Mouse (Mus musculus): ENCODE data around the gene Tmem86a. TPM values are rescaled to one million over a fixed set of nuclear protein-coding genes. Genes with fewer than 3 reads are reported as not detected.

The Tmem86a gene
- polyA plus RNA-seq, 1 experiment: 12.4 TPM

DNA sequence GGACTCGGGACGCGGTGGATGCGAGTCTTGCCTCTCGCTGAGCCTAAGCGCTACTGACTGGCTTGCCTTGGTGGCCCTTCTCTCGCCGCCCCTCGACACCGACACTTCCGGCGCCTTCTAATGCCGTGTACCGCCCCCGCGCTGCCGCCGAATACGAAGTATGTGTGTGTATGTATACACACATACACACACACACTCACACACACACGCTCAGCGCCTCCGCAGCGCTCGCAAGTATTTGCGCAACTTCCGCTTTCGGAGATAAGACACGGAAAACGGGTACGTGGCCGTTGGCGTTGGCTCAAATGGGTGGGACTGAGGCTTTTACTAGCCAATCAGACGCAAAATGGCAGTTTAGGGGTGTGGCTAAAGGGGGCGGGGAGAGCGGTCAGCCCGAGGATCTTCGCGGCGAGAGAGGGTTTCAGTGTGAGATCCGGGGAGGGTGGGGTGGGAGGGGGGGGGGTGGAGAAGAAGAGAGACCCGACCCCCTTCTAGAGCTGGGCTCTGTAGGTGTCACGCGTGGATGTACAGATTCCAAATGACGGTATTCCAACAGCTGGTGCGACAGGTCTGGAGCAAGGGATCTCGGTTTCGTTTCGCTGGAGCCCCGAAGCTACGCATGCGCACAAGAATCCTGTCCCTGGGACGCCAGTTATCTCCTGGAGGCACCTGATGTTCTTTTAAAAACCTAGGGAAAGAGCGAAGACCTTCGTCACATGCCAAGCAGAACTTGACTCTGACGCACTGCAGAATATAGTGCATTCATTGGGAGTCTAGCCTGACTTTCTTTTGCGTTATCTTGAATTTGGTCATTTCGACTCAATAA, 42.0 kb upstream of the Tmem86a start, which contains the start of gene Spty2d1:
Gene Spty2d1 (minus strand): TSS at position 244 of the 826 bp plus-strand sequence.
- Histone ChIP-seq H3K27ac (ENCODE audit: control insufficient read depth, insufficient read depth, low read depth, low read length, poor library complexity) (peak within 1 kb of the TSS; percentile 88), H3K4me3 (replicated peaks; ENCODE audit: control insufficient read depth, low read depth, low read length) (peak within 1 kb of the TSS; percentile 91), H3K4me1 (ENCODE audit: control insufficient read depth, insufficient read depth, low read length) (peaks cover 4% of the 10 kb centered on the region; the same call in 1 of the 2 replicates)
- TF ChIP-seq CTCF (IDR thresholded peaks at IDR 0.05; ENCODE audit: control insufficient read depth, insufficient read depth, low read length): no peak
- peak; percentile 88 for TF ChIP-seq POLR2A (IDR thresholded peaks at IDR 0.05; ENCODE audit: borderline replicate concordance, control insufficient read depth, low read depth, low read length)
- WGBS: under 1% methylated on average over 57 of the region's 57 CpGs

- TF ChIP-seq CTCF (IDR thresholded peaks at IDR 0.05; ENCODE audit: control insufficient read depth, insufficient read depth, low read length) (no peak), POLR2A (IDR thresholded peaks at IDR 0.05; ENCODE audit: borderline replicate concordance, control insufficient read depth, low read depth, low read length) (no peak)
- H3K4me3 ChIP-seq (replicated peaks; ENCODE audit: control insufficient read depth, low read depth, low read length): no peak overlapping the region
- 18% methylated on average over 9 of the region's 9 CpGs for WGBS
- peaks cover 11% of the 10 kb centered on the region for H3K4me1 ChIP-seq (ENCODE audit: control insufficient read depth, insufficient read depth, low read length)
- peak overlapping the region; percentile 25 for H3K27ac ChIP-seq (ENCODE audit: control insufficient read depth, insufficient read depth, low read depth, low read length, poor library complexity)
Measured at GRCm38 (mm10) chr7:47013131-47013767, 37.2 kb upstream of the Tmem86a start.

DNA sequence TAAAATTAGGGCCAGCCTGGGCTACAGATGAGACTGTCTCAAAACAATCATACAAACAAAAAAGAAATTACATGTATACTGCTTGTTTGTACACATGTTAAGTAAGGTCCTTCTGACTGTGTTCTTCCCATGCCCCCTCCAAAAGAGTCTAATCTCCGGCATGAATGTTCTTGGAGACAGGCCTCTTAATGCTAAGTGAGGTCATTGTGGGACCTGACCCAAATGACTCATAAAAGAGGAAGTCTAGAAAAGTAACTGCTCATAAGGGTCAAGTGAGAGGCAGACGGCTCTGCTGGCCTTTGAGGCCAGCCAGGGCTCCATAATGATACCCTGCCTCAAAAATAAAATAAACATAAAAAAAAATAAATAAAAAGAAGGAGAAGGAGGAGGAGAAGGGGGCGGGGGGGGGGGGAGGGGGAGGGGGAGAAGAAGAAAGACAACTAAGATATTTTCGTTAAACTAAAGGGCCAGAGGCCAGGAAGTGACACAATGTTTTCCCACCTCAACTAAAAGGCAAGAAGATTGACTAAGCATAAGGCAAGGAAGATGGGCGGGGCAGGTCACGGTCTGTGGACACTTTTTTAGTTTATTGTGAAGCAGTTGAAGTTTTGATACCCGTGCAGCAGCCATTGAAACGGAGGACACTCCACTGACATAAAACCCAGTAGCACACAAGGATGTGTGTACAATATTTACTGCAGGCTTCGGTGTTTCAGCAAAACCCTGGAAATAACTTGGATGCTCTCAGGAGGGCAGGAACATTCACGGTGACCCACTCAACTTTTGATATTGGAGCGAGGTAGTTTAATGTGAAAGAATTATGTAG, 35.6 kb upstream of the Tmem86a start:
- WGBS: 25% methylated on average over 10 of the region's 11 CpGs
- Histone ChIP-seq H3K4me3 (replicated peaks; ENCODE audit: control insufficient read depth, low read depth, low read length) (no peak overlapping the region), H3K4me1 (ENCODE audit: control insufficient read depth, insufficient read depth, low read length) (peaks cover 7% of the 10 kb centered on the region), H3K27ac (ENCODE audit: control insufficient read depth, insufficient read depth, low read depth, low read length, poor library complexity) (peak overlapping the region; percentile 75; the same call in 1 of the 2 replicates)
- TF ChIP-seq POLR2A (IDR thresholded peaks at IDR 0.05; ENCODE audit: borderline replicate concordance, control insufficient read depth, low read depth, low read length) (no peak), CTCF (IDR thresholded peaks at IDR 0.05; ENCODE audit: control insufficient read depth, insufficient read depth, low read length) (no peak)

- Histone ChIP-seq H3K4me1 (ENCODE audit: control insufficient read depth, insufficient read depth, low read length) (peaks cover 7% of the 10 kb centered on the region), H3K4me3 (replicated peaks; ENCODE audit: control insufficient read depth, low read depth, low read length) (no peak overlapping the region), H3K27ac (ENCODE audit: control insufficient read depth, insufficient read depth, low read depth, low read length, poor library complexity) (peak overlapping the region; percentile 75)
- peak; percentile 20; the same call in 1 of the 2 replicates for TF ChIP-seq POLR2A (IDR thresholded peaks at IDR 0.05; ENCODE audit: borderline replicate concordance, control insufficient read depth, low read depth, low read length)
- peak; percentile 53 for TF ChIP-seq CTCF (IDR thresholded peaks at IDR 0.05; ENCODE audit: control insufficient read depth, insufficient read depth, low read length)
- WGBS: 5% methylated on average over 6 of the region's 6 CpGs
Measured at GRCm38 (mm10) chr7:47015390-47016065, 34.9 kb upstream of the Tmem86a start.

- no peak for TF ChIP-seq CTCF (IDR thresholded peaks at IDR 0.05; ENCODE audit: control insufficient read depth, insufficient read depth, low read length)
- no peak for TF ChIP-seq POLR2A (IDR thresholded peaks at IDR 0.05; ENCODE audit: borderline replicate concordance, control insufficient read depth, low read depth, low read length)
- Histone ChIP-seq H3K27ac (ENCODE audit: control insufficient read depth, insufficient read depth, low read depth, low read length, poor library complexity) (no peak overlapping the region), H3K4me1 (ENCODE audit: control insufficient read depth, insufficient read depth, low read length) (peaks cover 7% of the 10 kb centered on the region), H3K4me3 (replicated peaks; ENCODE audit: control insufficient read depth, low read depth, low read length) (no peak overlapping the region)
- WGBS: 83% methylated on average over 3 of the region's 3 CpGs
Measured at GRCm38 (mm10) chr7:47016602-47017001, 33.8 kb upstream of the Tmem86a start.

DNA sequence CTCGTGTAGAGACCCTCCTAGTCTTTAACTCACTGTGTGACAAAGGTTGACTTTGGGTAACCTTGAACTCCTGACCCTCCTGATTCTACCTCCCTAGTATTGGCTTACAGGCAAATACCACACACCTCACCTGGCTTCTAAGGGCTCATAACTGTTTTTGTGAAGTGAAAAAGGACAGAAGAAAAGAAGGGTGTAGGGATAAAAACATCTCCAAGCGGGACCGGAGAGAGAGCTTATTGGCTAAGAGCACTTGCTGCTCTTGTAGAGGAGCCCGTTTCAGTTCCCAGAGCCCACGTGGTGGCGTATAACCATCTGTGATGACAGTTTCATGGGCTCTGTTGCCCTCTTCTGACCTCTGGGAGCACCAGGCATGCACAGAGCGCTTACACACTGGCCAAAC, 33.3 kb upstream of the Tmem86a start:
- H3K4me3 ChIP-seq (replicated peaks; ENCODE audit: control insufficient read depth, low read depth, low read length): no peak overlapping the region
- TF ChIP-seq POLR2A (IDR thresholded peaks at IDR 0.05; ENCODE audit: borderline replicate concordance, control insufficient read depth, low read depth, low read length) (no peak), CTCF (IDR thresholded peaks at IDR 0.05; ENCODE audit: control insufficient read depth, insufficient read depth, low read length) (no peak)
- whole genome bisulfite sequencing: 80% methylated on average over 7 of the region's 7 CpGs
- H3K4me1 ChIP-seq (ENCODE audit: control insufficient read depth, insufficient read depth, low read length): peaks cover 7% of the 10 kb centered on the region
- H3K27ac ChIP-seq (ENCODE audit: control insufficient read depth, insufficient read depth, low read depth, low read length, poor library complexity): no peak overlapping the region

- 81% methylated on average over 5 of the region's 5 CpGs for WGBS
Measured at GRCm38 (mm10) chr7:47019641-47020040, 30.8 kb upstream of the Tmem86a start.

More at GRCm38 (mm10) chr7:47019641-47020040, 30.8 kb upstream of the Tmem86a start:
- Histone ChIP-seq H3K27ac (ENCODE audit: control insufficient read depth, insufficient read depth, low read depth, low read length, poor library complexity) (no peak overlapping the region), H3K4me3 (replicated peaks; ENCODE audit: control insufficient read depth, low read depth, low read length) (no peak overlapping the region), H3K4me1 (ENCODE audit: control insufficient read depth, insufficient read depth, low read length) (peaks cover 4% of the 10 kb centered on the region)
- TF ChIP-seq CTCF (IDR thresholded peaks at IDR 0.05; ENCODE audit: control insufficient read depth, insufficient read depth, low read length) (no peak), POLR2A (IDR thresholded peaks at IDR 0.05; ENCODE audit: borderline replicate concordance, control insufficient read depth, low read depth, low read length) (no peak)

All from bone marrow, adult 2 months (tissue).